Mouse (Mus musculus): ENCODE measurements at regions not wholly inside any gene's neighbourhood (a gene's known extent, or its start where the extent isn't known, plus 50 kb on each side); places are given as distances from the start of the nearest gene placed in this dataset.

DNA sequence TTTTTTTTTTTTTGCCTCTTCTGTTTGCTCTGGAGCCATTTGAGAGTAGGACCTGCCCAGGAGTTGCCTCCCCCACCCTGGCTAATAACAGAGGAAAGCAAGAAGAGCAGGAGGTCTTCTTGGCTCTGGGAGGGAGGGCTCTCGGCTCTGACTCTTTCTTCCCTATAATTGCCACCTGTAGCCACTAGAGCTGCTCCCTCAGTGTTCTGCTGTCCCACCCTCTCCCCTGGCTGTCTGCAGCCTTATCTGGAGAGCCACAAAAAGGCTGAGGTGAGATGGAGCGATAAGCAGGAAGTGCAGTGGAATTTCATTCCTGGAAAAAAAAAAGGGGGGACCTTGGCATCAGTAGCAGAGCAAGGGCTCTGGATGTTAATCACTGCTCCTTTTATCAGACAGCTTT, 251.4 kb upstream of the Satb1 start:
- ATAC-seq (replicated peaks in 1 of 2; ENCODE audit: insufficient read depth in 1 of 2, low FRiP score in 2 of 2, low TSS enrichment in 1 of 2, low read depth in 1 of 2, poor library complexity in 2 of 2, severe bottlenecking in 2 of 2): no peak

DNA sequence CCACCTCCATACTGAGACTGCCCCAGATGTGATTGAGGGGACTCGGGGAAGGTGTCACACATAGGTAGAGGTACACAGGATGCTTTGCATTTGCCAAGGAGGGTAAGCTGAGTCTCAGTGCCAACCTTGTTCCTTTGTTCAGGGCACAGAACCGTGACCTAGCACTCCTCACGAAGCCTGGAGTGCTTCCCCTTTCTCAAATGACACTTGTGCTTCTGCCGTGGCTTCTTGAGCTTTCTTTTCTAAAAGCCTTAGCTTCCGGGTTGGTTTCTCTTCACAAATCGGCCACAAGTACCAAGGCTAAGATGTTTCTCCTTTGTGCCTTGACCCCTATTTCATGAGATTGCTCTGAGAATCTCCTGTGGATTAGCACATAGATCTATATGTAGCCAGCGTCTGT, 246.2 kb upstream of the Satb1 start:
- ATAC-seq (replicated peaks in 1 of 2; ENCODE audit: insufficient read depth in 1 of 2, low FRiP score in 2 of 2, low TSS enrichment in 1 of 2, low read depth in 1 of 2, poor library complexity in 2 of 2, severe bottlenecking in 2 of 2): peak; percentile 64 to 85

DNA sequence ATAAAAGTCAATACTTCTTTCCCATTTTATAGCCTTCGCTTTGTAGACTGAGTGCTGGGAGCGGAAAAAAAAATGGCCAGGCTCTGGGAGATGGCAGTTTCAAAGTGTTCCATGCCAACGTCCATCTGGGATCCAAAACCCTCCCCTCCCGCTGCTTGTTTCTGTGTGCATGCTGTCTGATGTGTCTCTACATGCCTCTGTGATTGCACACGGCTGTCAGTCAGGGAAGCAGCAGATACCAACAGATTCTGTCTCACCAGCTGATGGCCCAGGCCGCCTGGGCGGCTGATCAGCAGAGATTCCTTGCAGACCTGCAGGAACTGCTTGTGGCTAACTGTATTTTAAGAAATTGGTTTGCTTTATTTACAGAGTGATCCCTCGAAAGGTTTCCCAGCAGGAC, 245.4 kb upstream of the Satb1 start:
- no peak for ATAC-seq (replicated peaks in 1 of 2; ENCODE audit: insufficient read depth in 1 of 2, low FRiP score in 2 of 2, low TSS enrichment in 1 of 2, low read depth in 1 of 2, poor library complexity in 2 of 2, severe bottlenecking in 2 of 2)

DNA sequence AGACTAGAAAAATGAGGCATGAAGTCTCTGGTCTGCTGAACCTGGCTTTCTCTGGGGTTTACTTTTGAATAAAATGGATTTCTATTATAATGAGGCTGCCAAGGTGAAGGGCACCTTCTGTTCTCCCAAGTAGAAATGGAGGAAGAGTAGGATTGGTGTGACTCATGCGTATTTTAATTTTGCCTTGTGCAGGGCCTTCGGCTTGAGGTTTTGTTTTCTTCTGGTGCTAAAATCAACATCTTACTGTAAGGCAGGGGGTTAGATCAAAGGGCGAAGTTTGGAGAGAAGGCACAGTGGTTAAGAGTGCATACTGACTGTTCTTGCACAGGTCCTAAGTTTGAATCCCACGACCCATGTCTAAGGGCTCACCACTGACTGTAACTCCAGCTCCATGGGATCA, 244.9 kb upstream of the Satb1 start:
- ATAC-seq (replicated peaks in 1 of 2; ENCODE audit: insufficient read depth in 1 of 2, low FRiP score in 2 of 2, low TSS enrichment in 1 of 2, low read depth in 1 of 2, poor library complexity in 2 of 2, severe bottlenecking in 2 of 2): no peak

DNA sequence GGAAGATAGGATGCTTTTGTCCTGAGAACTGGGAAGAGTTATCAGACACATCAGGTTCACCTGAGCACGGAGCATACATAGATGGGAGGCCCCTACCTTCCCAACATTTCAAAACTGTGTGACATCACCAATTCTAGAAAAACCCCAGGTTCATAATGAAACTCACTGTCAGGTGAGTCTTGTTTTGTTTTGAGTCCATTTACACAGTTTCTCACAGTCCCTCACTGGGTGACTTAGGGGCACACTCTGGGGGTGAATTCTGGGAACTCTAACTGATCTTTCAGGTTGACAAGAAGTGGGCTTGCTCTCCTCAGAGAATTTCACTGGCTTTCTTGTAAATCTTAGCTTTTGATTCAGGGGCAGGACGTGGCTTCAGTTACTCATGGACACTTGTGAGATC, 243.7 kb upstream of the Satb1 start:
- ATAC-seq (replicated peaks in 1 of 2; ENCODE audit: insufficient read depth in 1 of 2, low FRiP score in 2 of 2, low TSS enrichment in 1 of 2, low read depth in 1 of 2, poor library complexity in 2 of 2, severe bottlenecking in 2 of 2): no peak

DNA sequence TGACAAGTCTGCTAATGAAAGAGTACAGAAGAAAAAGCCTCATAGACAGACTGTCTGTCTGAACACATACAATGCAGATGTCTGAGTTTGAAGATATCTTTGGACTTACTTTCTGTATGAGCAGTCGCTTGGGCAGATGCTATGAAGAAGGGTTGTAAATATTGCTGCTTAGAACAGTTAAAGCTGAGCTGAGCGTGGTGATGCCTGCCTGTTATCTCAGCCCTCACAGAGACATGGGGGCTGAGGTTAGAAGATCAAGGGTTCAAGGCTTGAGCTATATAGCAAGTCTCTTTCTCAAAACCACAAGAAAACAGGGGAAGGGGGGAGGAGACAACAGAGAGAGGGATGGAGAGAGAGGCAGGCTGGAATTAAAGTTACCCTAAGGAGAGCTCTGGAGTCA, 234.6 kb upstream of the Satb1 start:
- ATAC-seq (replicated peaks in 1 of 2; ENCODE audit: insufficient read depth in 1 of 2, low FRiP score in 2 of 2, low TSS enrichment in 1 of 2, low read depth in 1 of 2, poor library complexity in 2 of 2, severe bottlenecking in 2 of 2): no peak

DNA sequence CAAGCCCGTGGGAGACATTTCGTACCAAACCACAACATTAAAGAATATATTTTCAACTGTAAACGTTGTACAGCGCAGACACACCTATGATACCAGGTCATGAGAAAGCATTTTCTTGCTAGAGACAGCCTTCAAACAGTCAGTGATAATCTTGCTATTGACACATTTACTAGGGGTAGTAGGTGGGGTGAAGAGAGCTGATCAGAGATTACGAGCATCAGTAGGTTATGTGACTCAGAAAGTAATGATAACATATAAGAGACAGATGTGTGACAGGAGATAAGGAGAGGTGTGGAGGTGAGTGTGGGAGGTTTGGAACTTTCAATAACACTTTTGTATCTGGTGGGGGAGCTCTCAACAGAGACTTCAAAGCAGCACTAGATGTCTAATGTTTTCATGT, 231.5 kb upstream of the Satb1 start:
- no peak for ATAC-seq (replicated peaks in 1 of 2; ENCODE audit: insufficient read depth in 1 of 2, low FRiP score in 2 of 2, low TSS enrichment in 1 of 2, low read depth in 1 of 2, poor library complexity in 2 of 2, severe bottlenecking in 2 of 2)

DNA sequence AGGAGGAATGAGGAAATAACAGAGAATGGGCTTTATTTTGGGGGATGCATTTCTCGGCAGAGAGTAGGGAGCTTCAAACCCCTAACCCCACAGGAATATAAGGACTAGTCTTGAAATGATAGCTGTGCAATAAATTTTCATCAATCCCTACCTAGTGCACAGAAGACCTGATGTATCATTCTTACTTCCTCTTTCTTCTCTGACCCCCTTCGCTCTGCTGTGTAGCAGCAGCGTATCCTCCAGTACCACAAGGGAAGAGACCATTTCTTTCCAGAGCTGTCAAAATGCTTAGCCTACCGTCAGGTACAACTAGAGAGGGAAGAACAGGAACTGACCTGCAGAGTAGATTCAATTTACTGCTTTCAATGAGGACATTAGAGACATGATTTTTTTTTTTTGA, 230.0 kb upstream of the Satb1 start:
- ATAC-seq (replicated peaks in 1 of 2; ENCODE audit: insufficient read depth in 1 of 2, low FRiP score in 2 of 2, low TSS enrichment in 1 of 2, low read depth in 1 of 2, poor library complexity in 2 of 2, severe bottlenecking in 2 of 2): peak; percentile 71 to 81

DNA sequence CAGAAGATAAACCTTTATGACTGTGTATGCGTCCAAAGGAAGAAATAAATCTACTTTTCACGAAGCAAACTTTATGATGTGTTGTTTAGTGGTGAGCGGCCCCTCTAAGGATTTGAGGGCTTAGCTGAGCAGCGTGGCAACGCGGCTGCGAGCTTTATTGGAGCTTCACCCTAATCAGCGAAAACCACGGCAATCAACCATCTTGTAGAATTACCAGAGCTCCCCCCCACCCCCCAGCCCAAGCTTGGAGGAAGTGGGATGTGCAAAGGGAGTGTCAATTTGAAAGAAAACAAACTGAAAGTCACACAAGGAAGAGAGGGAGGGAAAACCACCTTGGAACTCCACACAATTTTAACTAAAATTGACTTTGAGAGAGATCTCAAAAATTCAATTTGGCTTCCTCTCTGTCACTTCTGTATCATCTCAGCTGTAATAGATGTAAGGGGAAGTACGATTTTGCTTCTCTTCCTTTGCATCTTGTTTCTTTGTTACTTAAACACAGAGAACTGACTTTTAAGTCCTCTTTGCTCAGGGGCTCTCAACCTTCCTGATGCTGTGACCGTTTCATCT, 229.1 kb upstream of the Satb1 start:
- 0 out of 4 replicates have a peak, but pooled peaks of 1 of the 2 experiments have one; percentile 4 for ATAC-seq (replicated peaks in 1 of 2; ENCODE audit: insufficient read depth in 1 of 2, low FRiP score in 2 of 2, low TSS enrichment in 1 of 2, low read depth in 1 of 2, poor library complexity in 2 of 2, severe bottlenecking in 2 of 2)

DNA sequence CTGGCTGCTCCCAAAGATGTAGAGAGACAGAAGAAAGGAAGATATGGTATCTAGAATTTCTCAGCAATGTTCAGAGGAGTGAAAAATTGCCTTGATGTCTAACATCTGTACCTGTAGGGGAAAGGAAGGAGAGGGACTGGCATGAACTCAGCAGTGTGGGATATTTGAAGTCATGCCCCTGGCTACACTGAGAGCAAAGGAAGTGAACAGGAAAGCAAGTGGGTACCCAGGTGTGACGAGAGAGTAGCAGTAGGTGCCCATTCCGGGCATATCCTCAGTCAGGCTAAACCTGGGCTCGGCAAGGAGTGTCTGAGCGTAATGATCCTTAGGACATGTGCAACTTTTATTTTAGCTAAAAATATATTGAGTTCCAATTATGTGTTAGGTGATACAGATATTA, 203.4 kb upstream of the Satb1 start:
- no peak for ATAC-seq (replicated peaks in 1 of 2; ENCODE audit: insufficient read depth in 1 of 2, low FRiP score in 2 of 2, low TSS enrichment in 1 of 2, low read depth in 1 of 2, poor library complexity in 2 of 2, severe bottlenecking in 2 of 2)

DNA sequence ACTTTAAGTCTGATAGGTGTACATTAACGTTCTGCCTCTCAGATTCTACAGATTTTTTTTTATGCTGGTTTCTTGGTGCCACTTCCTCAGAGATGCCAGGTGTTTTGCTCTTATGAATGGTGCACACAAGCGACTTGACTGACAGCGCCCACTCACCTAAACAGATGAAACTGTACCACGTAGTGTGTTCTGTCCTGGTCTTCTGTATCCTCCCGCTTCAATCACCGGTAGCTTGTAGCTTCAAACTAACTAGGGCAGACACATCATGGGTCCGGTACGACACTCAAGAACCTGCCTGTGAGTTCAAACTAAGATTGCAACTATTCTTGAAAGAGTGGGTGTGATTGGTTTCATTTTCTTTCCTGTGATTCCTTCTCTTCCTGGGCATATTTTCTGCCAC, 198.0 kb upstream of the Satb1 start:
- no peak for ATAC-seq (replicated peaks in 1 of 2; ENCODE audit: insufficient read depth in 1 of 2, low FRiP score in 2 of 2, low TSS enrichment in 1 of 2, low read depth in 1 of 2, poor library complexity in 2 of 2, severe bottlenecking in 2 of 2)

DNA sequence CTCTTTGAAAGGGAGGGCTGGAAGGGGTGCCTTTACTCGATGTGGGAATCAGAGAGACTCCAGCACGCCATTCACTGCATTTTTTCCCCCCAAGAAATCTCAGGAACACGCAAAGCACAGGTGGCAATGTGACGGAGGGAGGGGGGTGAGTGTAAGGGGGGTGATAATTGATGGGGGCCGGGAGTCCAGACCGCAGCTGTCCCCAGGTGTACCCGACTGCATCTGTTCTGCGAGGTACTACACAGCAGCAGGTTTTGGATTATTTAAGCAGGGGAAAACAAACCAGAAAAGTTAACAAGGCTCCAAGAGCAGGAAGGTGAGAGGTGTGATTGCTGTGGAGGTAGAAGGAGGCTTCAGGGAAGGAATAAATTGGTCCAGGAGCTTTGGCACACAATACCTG, 153.8 kb upstream of the Satb1 start:
- ATAC-seq (replicated peaks in 1 of 2; ENCODE audit: insufficient read depth in 1 of 2, low FRiP score in 2 of 2, low TSS enrichment in 1 of 2, low read depth in 1 of 2, poor library complexity in 2 of 2, severe bottlenecking in 2 of 2): no peak

DNA sequence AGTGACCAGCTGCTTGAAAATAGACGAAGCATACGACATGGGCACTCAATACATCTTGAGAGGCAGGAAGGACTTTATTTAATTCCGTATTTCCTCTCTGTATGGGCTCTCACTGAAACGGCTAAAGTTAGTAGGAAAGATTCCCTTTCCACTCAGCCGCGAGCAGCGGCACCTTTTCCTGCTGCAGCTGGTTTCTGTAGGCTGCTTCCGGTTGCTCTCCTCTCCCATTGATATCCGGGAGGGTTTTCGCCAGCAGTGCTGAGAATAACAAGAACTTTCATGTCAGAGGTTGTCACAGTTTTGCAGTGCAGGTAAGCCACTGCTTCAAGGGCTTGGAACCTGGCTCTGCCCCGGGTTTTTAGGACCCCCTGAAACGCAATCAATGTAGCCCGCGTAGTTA, 153.1 kb upstream of the Satb1 start:
- no peak; a peak in 1 of 4 replicates for ATAC-seq (replicated peaks in 1 of 2; ENCODE audit: insufficient read depth in 1 of 2, low FRiP score in 2 of 2, low TSS enrichment in 1 of 2, low read depth in 1 of 2, poor library complexity in 2 of 2, severe bottlenecking in 2 of 2)

DNA sequence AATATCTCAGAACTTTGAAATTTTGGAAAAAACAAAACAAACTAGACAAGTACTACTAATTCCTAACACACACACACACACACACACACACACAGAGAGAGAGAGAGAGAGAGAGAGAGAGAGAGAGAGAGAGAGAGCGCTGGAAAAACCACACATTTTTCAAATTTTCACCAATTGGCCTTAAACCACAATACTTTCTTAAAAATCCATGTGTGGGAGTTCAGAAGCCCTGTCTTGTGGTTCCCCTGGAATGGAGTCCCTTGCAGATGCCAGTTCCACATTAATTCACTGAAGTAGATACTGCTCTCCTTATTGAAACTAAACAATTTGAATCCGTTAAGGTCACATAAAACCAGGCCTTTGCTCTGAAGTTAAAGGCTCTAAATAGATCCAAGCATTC, 146.0 kb upstream of the Satb1 start:
- no peak for ATAC-seq (replicated peaks in 1 of 2; ENCODE audit: insufficient read depth in 1 of 2, low FRiP score in 2 of 2, low TSS enrichment in 1 of 2, low read depth in 1 of 2, poor library complexity in 2 of 2, severe bottlenecking in 2 of 2)

DNA sequence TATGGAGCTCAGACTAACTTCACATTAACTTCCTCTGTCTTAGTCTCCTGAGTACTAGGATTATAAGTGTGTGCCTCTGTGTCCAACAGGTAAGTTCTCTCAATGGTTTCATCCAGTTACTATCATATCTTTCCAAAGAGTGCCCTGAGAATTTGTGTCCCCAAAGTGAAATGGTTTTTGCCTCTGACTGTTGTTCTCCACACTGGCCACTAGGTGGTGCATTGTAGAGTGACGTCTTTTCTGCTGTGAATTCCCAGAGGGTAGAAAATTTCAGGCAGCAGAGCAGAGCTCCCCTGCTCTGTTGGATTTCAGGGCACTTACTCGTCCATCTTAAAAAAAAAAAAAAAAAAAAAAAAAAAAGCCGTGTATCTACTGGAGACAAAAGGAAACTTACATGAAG, 138.4 kb upstream of the Satb1 start:
- ATAC-seq (replicated peaks in 1 of 2; ENCODE audit: insufficient read depth in 1 of 2, low FRiP score in 2 of 2, low TSS enrichment in 1 of 2, low read depth in 1 of 2, poor library complexity in 2 of 2, severe bottlenecking in 2 of 2): no peak

DNA sequence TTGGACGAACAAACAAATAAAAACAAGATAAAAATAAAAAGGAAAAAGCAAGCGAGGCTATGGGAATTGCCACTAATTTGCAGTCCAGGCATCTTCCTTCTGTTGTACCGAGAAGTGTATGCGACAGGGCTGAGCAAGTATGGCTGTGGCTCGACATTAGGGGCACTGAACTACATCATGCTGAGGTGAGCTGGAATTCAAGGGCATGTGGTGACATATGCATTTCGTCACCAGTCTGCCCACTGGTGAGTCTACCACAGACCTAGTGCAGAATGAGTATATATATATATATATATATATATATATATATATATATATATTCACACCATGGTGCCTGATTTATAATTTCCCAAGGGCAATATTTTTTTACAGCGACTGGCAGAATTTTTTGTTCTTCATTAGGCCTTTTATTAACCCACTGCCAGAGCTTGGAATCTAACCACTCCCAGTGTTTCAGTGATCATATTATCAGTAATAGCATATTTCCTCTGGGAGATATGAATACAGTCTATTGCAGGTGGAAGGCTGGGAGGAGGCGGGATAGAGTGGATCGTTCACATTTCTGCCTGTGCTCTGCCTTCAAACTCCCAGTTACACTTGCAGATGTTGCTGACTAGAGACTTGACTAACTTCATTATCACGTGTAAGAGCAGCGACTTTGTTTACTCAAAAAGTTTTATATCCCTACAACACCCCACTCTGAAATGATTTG, 133.6 kb upstream of the Satb1 start:
- ATAC-seq (replicated peaks in 1 of 2; ENCODE audit: insufficient read depth in 1 of 2, low FRiP score in 2 of 2, low TSS enrichment in 1 of 2, low read depth in 1 of 2, poor library complexity in 2 of 2, severe bottlenecking in 2 of 2): no peak

DNA sequence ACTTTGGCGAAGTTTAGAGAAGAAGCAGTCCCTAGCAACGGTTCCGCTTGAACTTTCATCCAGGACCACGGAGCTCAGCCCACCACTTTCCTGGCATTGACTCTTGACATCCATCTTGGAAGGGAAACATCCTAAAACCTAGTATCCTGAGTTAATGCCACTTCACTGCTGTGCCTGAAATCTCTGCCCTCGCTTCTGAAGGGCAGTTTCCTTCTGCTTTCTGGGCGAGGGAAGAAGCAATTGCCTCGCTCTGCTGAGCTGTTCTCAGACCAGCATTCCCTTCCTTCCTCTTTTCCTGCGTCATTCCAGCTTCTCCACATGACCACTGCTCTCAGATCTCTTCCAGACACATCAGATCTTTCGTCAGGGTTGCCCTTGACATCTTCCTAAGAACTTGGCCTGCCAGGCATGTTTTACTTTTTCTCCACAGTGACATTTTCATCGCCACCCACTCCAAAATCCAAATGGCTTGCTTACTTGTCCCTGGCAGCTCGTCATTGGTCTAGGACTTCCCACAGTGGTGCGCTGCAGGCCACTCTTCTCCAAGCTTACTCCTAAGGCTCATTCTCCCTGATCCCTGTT, 129.5 kb upstream of the Satb1 start:
- ATAC-seq (replicated peaks in 1 of 2; ENCODE audit: insufficient read depth in 1 of 2, low FRiP score in 2 of 2, low TSS enrichment in 1 of 2, low read depth in 1 of 2, poor library complexity in 2 of 2, severe bottlenecking in 2 of 2): 0 out of 4 replicates have a peak, but pooled peaks of 1 of the 2 experiments have one; percentile 32

DNA sequence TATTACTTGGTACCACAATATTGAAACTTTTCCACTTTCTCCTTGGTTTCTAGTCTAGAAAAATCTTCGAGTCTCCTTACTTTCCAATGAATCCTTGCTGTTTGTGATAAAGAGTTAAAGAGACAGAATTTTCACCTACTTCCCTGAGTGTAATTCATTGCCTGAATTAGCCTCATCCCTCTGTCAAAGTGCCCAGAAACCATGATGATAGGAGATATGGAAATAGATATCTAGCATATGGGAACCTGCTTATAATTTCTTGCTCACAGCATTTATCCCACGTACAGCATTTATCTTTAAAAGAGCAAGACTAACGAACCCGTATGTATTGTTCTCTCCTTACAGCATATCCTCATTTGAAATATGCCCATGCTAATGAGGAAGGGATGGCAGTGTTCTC, 128.2 kb upstream of the Satb1 start:
- no peak for ATAC-seq (replicated peaks in 1 of 2; ENCODE audit: insufficient read depth in 1 of 2, low FRiP score in 2 of 2, low TSS enrichment in 1 of 2, low read depth in 1 of 2, poor library complexity in 2 of 2, severe bottlenecking in 2 of 2)

DNA sequence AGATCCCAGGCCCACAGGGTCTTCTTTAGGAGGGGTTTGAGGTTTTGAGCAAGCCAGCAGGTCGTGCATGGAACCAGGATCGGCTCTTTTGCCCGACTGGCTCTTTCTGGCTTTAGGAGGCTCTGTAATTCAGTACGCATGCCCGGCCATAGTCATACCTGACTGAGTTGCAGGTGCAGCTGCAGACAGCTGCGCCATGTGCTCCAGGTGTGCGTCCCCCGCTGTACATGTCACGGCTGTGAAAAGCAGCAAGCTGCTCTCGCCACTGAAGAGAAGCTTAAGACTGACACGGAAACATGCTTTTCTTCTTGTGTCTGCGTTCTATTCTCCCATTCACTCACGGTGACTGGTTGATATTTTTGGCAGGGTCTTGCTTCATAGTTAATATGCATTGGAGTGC, 123.2 kb upstream of the Satb1 start:
- ATAC-seq (replicated peaks in 1 of 2; ENCODE audit: insufficient read depth in 1 of 2, low FRiP score in 2 of 2, low TSS enrichment in 1 of 2, low read depth in 1 of 2, poor library complexity in 2 of 2, severe bottlenecking in 2 of 2): no peak
